Mouse (Mus musculus) lung, postnatal 0 days (tissue): ENCODE measurements around the gene Mettl16. TPM values are rescaled to one million over a fixed set of nuclear protein-coding genes. Genes with fewer than 3 reads are reported as not detected.

ENCODE experiments used
- ATAC-seq: fragments of 200-750 bp; cut with Nextera tagmentation; 2 replicates; pipeline ENCODE4 v1.8.0; 2017; ENCODE audit warnings: moderate library complexity
- DNase-seq: peaks from one replicate; pipeline ENCODE4 v3.0.0-alpha.2; 2016; ENCODE audit warnings: low spot score
- H3K27ac ChIP-seq: fragments of 300-500 bp; sonication (generic); 2 replicates; pipeline ENCODE4 v1.5.1; 2014; ENCODE audit warnings: antibody characterized with exemption, mild to moderate bottlenecking, low read length, mixed read lengths
- H3K27me3 ChIP-seq: fragments of 300-500 bp; sonication (generic); replicated peaks from 2 replicates; pipeline ENCODE4 v1.6.1; 2014; ENCODE audit warnings: low read length, mixed read lengths; ENCODE audit not compliant: insufficient read depth
- H3K36me3 ChIP-seq: fragments of 300-500 bp; sonication (generic); 2 replicates; pipeline ENCODE4 v1.6.1; 2014; ENCODE audit warnings: low read length, mixed read lengths; ENCODE audit not compliant: insufficient read depth
- H3K4me1 ChIP-seq: fragments of 300-500 bp; sonication (generic); 2 replicates; pipeline ENCODE4 v1.6.1; 2014; ENCODE audit warnings: antibody characterized with exemption, low read depth, low read length, mixed read lengths; ENCODE audit not compliant: insufficient read depth
- H3K4me2 ChIP-seq: fragments of 300-500 bp; sonication (generic); replicated peaks from 2 replicates; pipeline ENCODE4 v1.6.1; 2014; ENCODE audit warnings: low read depth, mild to moderate bottlenecking, low read length, moderate library complexity, mixed read lengths
- H3K4me3 ChIP-seq: fragments of 300-500 bp; sonication (generic); 2 replicates; pipeline ENCODE4 v1.5.1; 2014; ENCODE audit warnings: low read depth, low read length
- H3K9ac ChIP-seq: fragments of 300-500 bp; sonication (generic); replicated peaks from 2 replicates; pipeline ENCODE4 v1.6.1; 2014; ENCODE audit warnings: low read depth, mild to moderate bottlenecking
- H3K9me3 ChIP-seq: fragments of 300-500 bp; sonication (generic); 2 replicates; pipeline ENCODE4 v1.6.1; 2016; ENCODE audit warnings: low read length, mixed read lengths
- CTCF ChIP-seq: IDR thresholded peaks from 2 replicates; pipeline ENCODE4 v1.5.1; 2016; ENCODE audit warnings: antibody characterized with exemption, mild to moderate bottlenecking
- EP300 ChIP-seq: IDR thresholded peaks from 2 replicates; pipeline ENCODE4 v1.6.1; 2016; ENCODE audit warnings: antibody characterized with exemption, mild to moderate bottlenecking, control low read depth
- WGBS: fragments of 180-500 bp; shearing (Covaris S2); extraction: QIAGEN DNeasy Blood & Tissue Kit; methylation state at CpG from one replicate; pipeline ENCODE4 v1.1.7; 2014; 5-methylcytosine and 5-hydroxymethylcytosine counted together
- polyA plus RNA-seq: library from polyadenylated mRNA; unstranded; fragments of >200 nt; fragmentation: Nextera tagmentation; extraction: Ambion mirVana; gene quantifications from 2 replicates; pipeline ENCODE4 v1.2.1, GENCODE M21; 2015

Gene Mettl16
- polyA plus RNA-seq, 1 experiment from 2014 or later = 13.7 TPM

GRCm38 (mm10) chr11:74835593-74836224 lies 65.1 kb downstream of the Mettl16 start:
- no peak overlapping the region for H3K9ac ChIP-seq
- TF ChIP-seq EP300 (no peak), CTCF (no peak)
- DNase-seq = no peak

GRCm38 (mm10) chr11:74836225-74837055 lies 65.8 kb downstream of the Mettl16 start:
- TF ChIP-seq CTCF (no peak), EP300 (no peak)
- DNase-seq (no peak), ATAC-seq (no peak)
- Histone ChIP-seq H3K27me3 (no peaks in the 10 kb centered on the region), H3K9ac (no peak overlapping the region), H3K4me1 (peaks cover 29% of the 10 kb centered on the region; the same call in 1 of the 2 replicates), H3K27ac (no peak overlapping the region), H3K4me3 (no peak overlapping the region), H3K4me2 (no peak overlapping the region), H3K36me3 (no peaks in the 10 kb centered on the region), H3K9me3 (no peaks in the 10 kb centered on the region)
- 88% methylated on average over 21 of the region's 22 CpGs for WGBS

More at GRCm38 (mm10) chr11:74835593-74836224, 65.1 kb downstream of the Mettl16 start:
- WGBS = 90% methylated on average over 6 of the region's 6 CpGs
- H3K27ac ChIP-seq = no peak overlapping the region
- H3K4me3 ChIP-seq = no peak overlapping the region
- no peak for ATAC-seq
- H3K27me3 ChIP-seq = no peaks in the 10 kb centered on the region
- H3K36me3 ChIP-seq = no peaks in the 10 kb centered on the region
- no peak overlapping the region for H3K4me2 ChIP-seq
- H3K4me1 ChIP-seq = peaks cover 29% of the 10 kb centered on the region; the same call in 1 of the 2 replicates
- H3K9me3 ChIP-seq = no peaks in the 10 kb centered on the region

- Histone ChIP-seq H3K4me1 (peaks cover 29% of the 10 kb centered on the region; the same call in 1 of the 2 replicates), H3K27me3 (no peaks in the 10 kb centered on the region), H3K9ac (peak overlapping the region; percentile 13; the same call in 1 of the 2 replicates), H3K4me3 (peak overlapping the region; percentile 46), H3K9me3 (no peaks in the 10 kb centered on the region), H3K4me2 (peak overlapping the region; percentile 74), H3K36me3 (0 out of 2 replicates have a peak, but pooled peaks cover 5% of the 10 kb centered on the region), H3K27ac (peak overlapping the region; percentile 98)
- no peak for ATAC-seq
- TF ChIP-seq CTCF (no peak), EP300 (no peak)
- WGBS = 46% methylated on average over 16 of the region's 16 CpGs
- DNase-seq = no peak
These were observed 66.5 kb downstream of the Mettl16 start for GRCm38 (mm10) chr11:74837056-74837693.

GRCm38 (mm10) chr11:74837694-74838431 lies 67.2 kb downstream of the Mettl16 start:
- Histone ChIP-seq H3K27me3 (no peaks in the 10 kb centered on the region), H3K36me3 (peaks cover 12% of the 10 kb centered on the region; the same call in 1 of the 2 replicates), H3K4me2 (peak overlapping the region; percentile 74), H3K9ac (peak overlapping the region; percentile 21), H3K4me1 (peaks cover 27% of the 10 kb centered on the region; the same call in 1 of the 2 replicates), H3K4me3 (peak overlapping the region; percentile 46), H3K9me3 (no peaks in the 10 kb centered on the region), H3K27ac (peak overlapping the region; percentile 98)
- DNase-seq (peak; percentile 98), ATAC-seq (peak; percentile 83)
- TF ChIP-seq EP300 (no peak), CTCF (peak; percentile 47)
- 3% methylated on average over 47 of the region's 54 CpGs for WGBS

- ATAC-seq (peak; percentile 82), DNase-seq (peak; percentile 98)
These were observed 67.8 kb downstream of the Mettl16 start for GRCm38 (mm10) chr11:74838441-74838840.

More at GRCm38 (mm10) chr11:74838441-74838840, 67.8 kb downstream of the Mettl16 start:
- H3K4me1 ChIP-seq = peaks cover 21% of the 10 kb centered on the region; the same call in 1 of the 2 replicates
- H3K36me3 ChIP-seq = peaks cover 12% of the 10 kb centered on the region; the same call in 1 of the 2 replicates
- H3K4me2 ChIP-seq = peak overlapping the region; percentile 74
- H3K9me3 ChIP-seq = no peaks in the 10 kb centered on the region
- WGBS = under 1% methylated on average over 26 of the region's 35 CpGs
- H3K27ac ChIP-seq = peak overlapping the region; percentile 98
- H3K27me3 ChIP-seq = no peaks in the 10 kb centered on the region
- TF ChIP-seq CTCF (no peak), EP300 (no peak; the same call in 1 of the 2 replicates)
- H3K9ac ChIP-seq = peak overlapping the region; percentile 21
- H3K4me3 ChIP-seq = peak overlapping the region; percentile 46
